Mouse (Mus musculus): ENCODE results near the gene Fam163a.
"Not testable (repeated sequence)": the region's sequence is repeated elsewhere in the genome, so short reads cannot be mapped to it uniquely, and the experiment has no call there.

Fam163a gene

GRCm38 (mm10) chr1:156204656-156205131 lies at the start of gene Fam163a:
Fam163a (minus strand) TSS chr1:156205026.
- no peak for DNase-seq (ENCODE audit: low spot score)

- not testable (repeated sequence) for DNase-seq (ENCODE audit: low spot score)
Measured at GRCm38 (mm10) chr1:156251096-156251495, 46.3 kb upstream of the Fam163a start.

GRCm38 (mm10) chr1:156247893-156248292 lies 43.1 kb upstream of the Fam163a start:
- DNase-seq (ENCODE audit: low spot score), result no peak

GRCm38 (mm10) chr1:156241713-156242348 lies 37.0 kb upstream of the Fam163a start:
- peak; percentile 67 for DNase-seq (ENCODE audit: low spot score)

GRCm38 (mm10) chr1:156241035-156241434 lies 36.2 kb upstream of the Fam163a start:
- DNase-seq (ENCODE audit: low spot score), result peak; percentile 43

GRCm38 (mm10) chr1:156231122-156231521 lies 26.3 kb upstream of the Fam163a start:
- no peak for DNase-seq (ENCODE audit: low spot score)

- no peak for DNase-seq (ENCODE audit: low spot score)
Measured at GRCm38 (mm10) chr1:156230339-156231089, 25.7 kb upstream of the Fam163a start.

- peak; percentile 53 for DNase-seq (ENCODE audit: low spot score)
Measured at GRCm38 (mm10) chr1:156229448-156229847, 24.6 kb upstream of the Fam163a start.

GRCm38 (mm10) chr1:156228728-156229127 lies 23.9 kb upstream of the Fam163a start:
- DNase-seq (ENCODE audit: low spot score), result no peak

- no peak for DNase-seq (ENCODE audit: low spot score)
Measured at GRCm38 (mm10) chr1:156226903-156227302, 22.1 kb upstream of the Fam163a start.

- peak; percentile 14 for DNase-seq (ENCODE audit: low spot score)
Measured at GRCm38 (mm10) chr1:156222205-156223000, 17.6 kb upstream of the Fam163a start.

- DNase-seq (ENCODE audit: low spot score), result peak; percentile 48
Measured at GRCm38 (mm10) chr1:156221327-156221726, 16.5 kb upstream of the Fam163a start.

- peak; percentile 67 for DNase-seq (ENCODE audit: low spot score)
Measured at GRCm38 (mm10) chr1:156218573-156218972, 13.7 kb upstream of the Fam163a start.

- no peak for DNase-seq (ENCODE audit: low spot score)
Measured at GRCm38 (mm10) chr1:156217941-156218340, 13.1 kb upstream of the Fam163a start.

GRCm38 (mm10) chr1:156217393-156217792 lies 12.6 kb upstream of the Fam163a start:
- no peak for DNase-seq (ENCODE audit: low spot score)

- DNase-seq (ENCODE audit: low spot score), result no peak
Measured at GRCm38 (mm10) chr1:156216249-156216648, 11.4 kb upstream of the Fam163a start.

GRCm38 (mm10) chr1:156214651-156215050 lies 9.8 kb upstream of the Fam163a start:
- DNase-seq (ENCODE audit: low spot score), result no peak

GRCm38 (mm10) chr1:156212923-156213322 lies 8.1 kb upstream of the Fam163a start:
- no peak for DNase-seq (ENCODE audit: low spot score)

GRCm38 (mm10) chr1:156211809-156212317 lies 7.0 kb upstream of the Fam163a start:
- DNase-seq (ENCODE audit: low spot score), result no peak

- no peak for DNase-seq (ENCODE audit: low spot score)
Measured at GRCm38 (mm10) chr1:156205164-156205563, 338 bp upstream of the Fam163a start.

GRCm38 (mm10) chr1:156203961-156204655 lies 718 bp downstream of the Fam163a start:
- DNase-seq (ENCODE audit: low spot score), result no peak

- no peak for DNase-seq (ENCODE audit: low spot score)
Measured at GRCm38 (mm10) chr1:156202661-156203060, 2.2 kb downstream of the Fam163a start.
